Mouse (Mus musculus) Patski (cell line): ENCODE data around the gene Gm10024. TPM values are rescaled to one million over a fixed set of nuclear protein-coding genes. Genes with fewer than 3 reads are reported as not detected.
"Not testable (repeated sequence)": the region's sequence is repeated elsewhere in the genome, so short reads cannot be mapped to it uniquely, and the experiment has no call there.

Source experiments
- ATAC-seq: fragments of 100-300 bp; one replicate; pipeline ENCODE4 v1.8.0; 2021
- CTCF ChIA-PET: fragments of 350-600 bp; sonication (Branson Sonifier 250); formaldehyde crosslinking; loops from one replicate; lab custom pipeline; 2022; ENCODE audit warnings: inconsistent platforms; lab: Charles Lee
- POLR2A ChIA-PET: fragments of 350-600 bp; sonication (Branson Sonifier 250); formaldehyde crosslinking; loops from one replicate; lab custom pipeline; 2022; ENCODE audit warnings: antibody characterized with exemption, inconsistent platforms; lab: Charles Lee
- DNase-seq: peaks from one replicate; pipeline ENCODE4 v3.0.0-alpha.2; 2011; ENCODE audit warnings: low read depth, low spot score
- H3K27me3 ChIP-seq: fragments of 371-371 bp; one replicate; pipeline ENCODE4 v1.5.1; 2021
- CTCF ChIP-seq: fragments of 100-300 bp; IDR thresholded peaks from one replicate; pipeline ENCODE4 v1.5.1; 2021
- in situ Hi-C: fragments of 300-500 bp; cut with MboI; formaldehyde crosslinking; loops from 3 replicates; pipeline ENCODE4 v1.11.1; 2018; ENCODE audit warnings: low pct_unique_long_range_greater_than_20kb, mixed read lengths
- polyA plus RNA-seq: library from polyadenylated mRNA; unstranded; gene quantifications from one replicate; pipeline ENCODE4 v1.2.3, GENCODE M21; 2021

The Gm10024 gene
- not detected for polyA plus RNA-seq

GRCm38 (mm10) chr10:77711157-77711556 lies at the start of gene Gm10024:
Gm10024 (plus strand) TSS chr10:77711457.
- CTCF ChIA-PET, in situ Hi-C loops, POLR2A ChIA-PET, DNase-seq, H3K27me3 ChIP-seq, ATAC-seq: not testable (repeated sequence)

- POLR2A ChIA-PET: no interaction called here
- CTCF ChIA-PET: no interaction called here
- in situ Hi-C loops: no loop called here
- DNase-seq (no peak), ATAC-seq (no peak)
- no peaks in the 10 kb centered on the region for H3K27me3 ChIP-seq
- TF ChIP-seq CTCF: no peak
Observed at GRCm38 (mm10) chr10:77663949-77664665, 47.1 kb upstream of the Gm10024 start.

GRCm38 (mm10) chr10:77666342-77666741 lies 44.9 kb upstream of the Gm10024 start:
- H3K27me3 ChIP-seq: no peaks in the 10 kb centered on the region
- CTCF ChIA-PET: interaction anchor here (1.2 kb wide), 1 partner anchor 29 kb away, joined by 3 read pairs; no protein-coding TSS in a partner anchor
- POLR2A ChIA-PET: interaction anchor here (0.6 to 0.7 kb wide), 2 partner anchors 10 to 59 kb away, joined by 3 to 6 read pairs; no protein-coding TSS in a partner anchor
- in situ Hi-C loops: no loop called here
- no peak for ATAC-seq
- no peak for TF ChIP-seq CTCF
- DNase-seq: no peak

- TF ChIP-seq CTCF: no peak
- in situ Hi-C loops: no loop called here
- POLR2A ChIA-PET: no interaction called here
- CTCF ChIA-PET: interaction anchor here (0.7 to 0.8 kb wide), 2 partner anchors 17 to 40 kb away, joined by 3 read pairs; no protein-coding TSS in a partner anchor
- ATAC-seq: no peak
- DNase-seq: no peak
- H3K27me3 ChIP-seq: no peaks in the 10 kb centered on the region
Observed at GRCm38 (mm10) chr10:77667402-77667801, 43.9 kb upstream of the Gm10024 start.

- TF ChIP-seq CTCF: no peak
- peaks cover 3% of the 10 kb centered on the region for H3K27me3 ChIP-seq
- no peak for ATAC-seq
- CTCF ChIA-PET: no interaction called here
- POLR2A ChIA-PET: interaction anchor here (0.6 kb wide), 1 partner anchor 15 kb away, joined by 3 read pairs; no protein-coding TSS in a partner anchor
- no peak for DNase-seq
- in situ Hi-C loops: no loop called here
Observed at GRCm38 (mm10) chr10:77670710-77671109, 40.5 kb upstream of the Gm10024 start.

GRCm38 (mm10) chr10:77671519-77671918 lies 39.7 kb upstream of the Gm10024 start:
- in situ Hi-C loops: no loop called here
- CTCF ChIA-PET: no interaction called here
- no peak for TF ChIP-seq CTCF
- POLR2A ChIA-PET: no interaction called here
- peaks cover 3% of the 10 kb centered on the region for H3K27me3 ChIP-seq
- ATAC-seq: no peak
- no peak for DNase-seq

- CTCF ChIA-PET: no interaction called here
Observed at GRCm38 (mm10) chr10:77673765-77674164, 37.5 kb upstream of the Gm10024 start.

GRCm38 (mm10) chr10:77677562-77677961 lies 33.7 kb upstream of the Gm10024 start:
- in situ Hi-C loops: no loop called here
- ChIA-PET POLR2A (no interaction called here), CTCF (no interaction called here)
- no peak for ATAC-seq
- H3K27me3 ChIP-seq: peaks cover 30% of the 10 kb centered on the region
- TF ChIP-seq CTCF: no peak
- DNase-seq: no peak

More at GRCm38 (mm10) chr10:77673765-77674164, 37.5 kb upstream of the Gm10024 start:
- in situ Hi-C loops: no loop called here
- peaks cover 24% of the 10 kb centered on the region for H3K27me3 ChIP-seq
- no peak for DNase-seq
- ATAC-seq: no peak
- POLR2A ChIA-PET: no interaction called here
- no peak for TF ChIP-seq CTCF

- H3K27me3 ChIP-seq: peaks cover 27% of the 10 kb centered on the region
- CTCF ChIA-PET: no interaction called here
- ATAC-seq (no peak), DNase-seq (no peak)
- no peak for TF ChIP-seq CTCF
- in situ Hi-C loops: no loop called here
- POLR2A ChIA-PET: no interaction called here
Observed at GRCm38 (mm10) chr10:77682994-77683393, 28.3 kb upstream of the Gm10024 start.

- no peak for ATAC-seq
- ChIA-PET CTCF (interaction anchor here (1.1 kb wide), 1 partner anchor 17 kb away, joined by 3 read pairs; no protein-coding TSS in a partner anchor), POLR2A (interaction anchor here (0.7 kb wide), 1 partner anchor 24 kb away, joined by 3 read pairs; no protein-coding TSS in a partner anchor)
- no peak for TF ChIP-seq CTCF
- DNase-seq: no peak
- peaks cover 17% of the 10 kb centered on the region for H3K27me3 ChIP-seq
- in situ Hi-C loops: no loop called here
Observed at GRCm38 (mm10) chr10:77684181-77684580, 27.1 kb upstream of the Gm10024 start.

- in situ Hi-C loops: no loop called here
- H3K27me3 ChIP-seq: peaks cover 17% of the 10 kb centered on the region
- ATAC-seq (no peak), DNase-seq (no peak)
- ChIA-PET POLR2A (interaction anchor here (0.7 kb wide), 1 partner anchor 16 kb away, joined by 3 read pairs; no protein-coding TSS in a partner anchor), CTCF (no interaction called here)
- no peak for TF ChIP-seq CTCF
Observed at GRCm38 (mm10) chr10:77685895-77686664, 25.2 kb upstream of the Gm10024 start, which contains the start of gene Tspear. Tspear (plus strand) TSS chr10:77686569.
